Mouse (Mus musculus) embryonic facial prominence, embryonic 10.5 days (tissue): ENCODE measurements around the gene Syt2. TPM values are rescaled to one million over a fixed set of nuclear protein-coding genes. Genes with fewer than 3 reads are reported as not detected.
A peak's percentile ranks its signal among the peaks of the same experiment; 100 is the strongest.

Source experiments
- DNase-seq: peaks from one replicate; pipeline ENCODE4 v3.0.0-alpha.2; 2017; ENCODE audit warnings: low spot score
- H3K27ac ChIP-seq: fragments of 300-500 bp; sonication (generic); replicated peaks from 2 replicates; pipeline ENCODE4 v1.5.1; 2016; ENCODE audit warnings: mild to moderate bottlenecking
- H3K27me3 ChIP-seq: fragments of 300-500 bp; sonication (generic); replicated peaks from 2 replicates; pipeline ENCODE4 v1.6.1; 2016; ENCODE audit warnings: low read depth, mild to moderate bottlenecking; ENCODE audit not compliant: poor library complexity, severe bottlenecking
- H3K36me3 ChIP-seq: fragments of 300-500 bp; sonication (generic); replicated peaks from 2 replicates; pipeline ENCODE4 v1.6.1; 2016; ENCODE audit warnings: mild to moderate bottlenecking, moderate library complexity
- H3K4me1 ChIP-seq: fragments of 300-500 bp; sonication (generic); 2 replicates; pipeline ENCODE4 v1.6.1; 2016
- H3K4me3 ChIP-seq: fragments of 300-500 bp; sonication (generic); 2 replicates; pipeline ENCODE4 v1.5.1; 2016; ENCODE audit warnings: mild to moderate bottlenecking, moderate library complexity
- H3K9me3 ChIP-seq: fragments of 300-500 bp; sonication (generic); 2 replicates; pipeline ENCODE4 v1.6.1; 2016; ENCODE audit warnings: mild to moderate bottlenecking
- WGBS: fragments of 180-500 bp; shearing (Covaris S2); methylation state at CpG from one replicate; pipeline ENCODE4 v1.1.7; 2016; 5-methylcytosine and 5-hydroxymethylcytosine counted together
- polyA plus RNA-seq: library from polyadenylated mRNA; unstranded; fragments of >200 nt; fragmentation: Nextera tagmentation; extraction: Ambion mirVana; gene quantifications from 2 replicates; pipeline ENCODE4 v1.2.1, GENCODE M21; 2016

Syt2 gene
- polyA plus RNA-seq, 1 experiment from 2014 or later: 3.8 TPM

DNA sequence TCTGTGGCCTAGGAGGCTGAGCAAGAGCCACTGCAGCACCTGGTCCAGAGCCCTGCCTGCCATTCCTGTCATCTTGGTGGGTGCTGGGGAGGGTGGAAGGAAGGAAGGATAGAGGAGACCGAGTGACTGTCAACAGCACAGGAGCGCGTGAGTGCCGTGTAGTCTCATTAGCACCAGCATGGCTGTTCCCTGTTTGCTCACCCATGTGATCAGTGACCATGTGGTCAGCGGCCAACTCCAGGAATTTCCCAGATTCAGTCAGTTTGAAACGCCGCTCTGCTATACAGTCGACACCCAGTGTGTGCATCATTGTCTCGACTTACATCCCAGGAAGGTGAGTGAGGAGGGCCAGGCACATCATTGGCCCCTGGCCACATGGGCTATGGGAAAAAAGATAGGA is 91.0 kb downstream of the Syt2 start:
- 0 out of 2 replicates have a peak overlapping the region, but pooled peaks have one; percentile 14 for H3K27ac ChIP-seq
- H3K36me3 ChIP-seq: no peaks in the 10 kb centered on the region; the same call in 1 of the 2 replicates
- DNase-seq: no peak
- no peaks in the 10 kb centered on the region for H3K9me3 ChIP-seq
- H3K27me3 ChIP-seq: peaks cover 11% of the 10 kb centered on the region
- 71% methylated on average over 9 of the region's 9 CpGs for WGBS
- no peak overlapping the region for H3K4me3 ChIP-seq
- H3K4me1 ChIP-seq: peaks cover 7% of the 10 kb centered on the region

DNA sequence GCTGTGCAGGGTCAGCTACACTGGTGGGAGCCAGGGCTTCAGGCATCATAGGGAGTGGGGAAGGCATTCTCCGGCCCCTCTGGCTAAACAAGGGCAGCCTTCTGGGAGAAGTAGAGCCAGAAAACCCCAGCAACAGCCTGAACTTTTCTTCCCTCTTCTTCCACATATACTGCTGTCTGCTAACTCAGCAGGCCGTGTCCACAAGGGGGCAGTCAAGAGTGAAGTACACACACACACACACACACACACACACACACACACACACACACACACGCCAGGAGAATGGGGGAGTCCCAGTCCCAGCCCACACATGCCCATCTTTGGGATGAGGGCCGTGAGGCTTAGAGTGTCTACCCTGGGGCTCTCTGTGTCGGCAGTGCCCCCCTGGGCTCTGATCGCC is 95.0 kb downstream of the Syt2 start:
- H3K4me1 ChIP-seq: no peaks in the 10 kb centered on the region
- no peaks in the 10 kb centered on the region for H3K9me3 ChIP-seq
- H3K27ac ChIP-seq: no peak overlapping the region
- no peak overlapping the region for H3K4me3 ChIP-seq
- H3K36me3 ChIP-seq: no peaks in the 10 kb centered on the region
- peaks cover 10% of the 10 kb centered on the region for H3K27me3 ChIP-seq
- DNase-seq: peak; percentile 50
- WGBS: 70% methylated on average over 6 of the region's 6 CpGs

DNA sequence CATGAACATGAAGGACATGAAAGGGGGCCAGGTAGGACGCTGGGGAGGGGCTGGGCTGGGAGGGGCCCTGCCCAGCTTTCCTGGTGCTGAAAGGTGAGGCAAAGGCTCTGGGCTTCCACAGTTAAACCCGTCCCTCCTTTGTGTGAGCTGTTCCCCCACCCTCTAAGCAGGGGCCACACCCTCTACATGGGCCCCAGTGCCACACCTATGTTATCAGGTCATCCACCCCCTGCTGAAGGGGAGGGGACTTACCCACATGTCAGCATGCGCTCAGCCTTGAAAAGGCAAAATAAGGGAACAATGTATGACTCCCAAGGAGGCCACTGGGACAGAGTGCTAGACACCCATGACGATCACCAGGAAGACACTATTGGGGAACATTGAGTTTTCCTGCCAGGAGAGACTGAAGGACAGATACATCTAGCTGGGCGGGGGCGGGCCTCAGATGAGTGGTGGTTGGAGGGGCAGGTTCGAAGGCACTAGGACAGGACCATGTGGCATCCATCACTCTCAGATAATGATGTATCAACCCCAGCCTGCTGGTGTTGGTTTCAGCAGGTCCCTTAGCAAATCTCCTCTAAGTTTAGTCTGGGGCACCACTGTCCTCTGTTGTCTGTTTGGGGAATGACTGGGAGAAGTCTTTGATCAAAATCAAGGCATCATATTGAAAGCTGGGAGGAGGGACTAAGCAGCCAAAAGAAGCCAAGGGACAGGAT is 95.6 kb downstream of the Syt2 start:
- DNase-seq: no peak
- Histone ChIP-seq H3K27me3 (peaks cover 14% of the 10 kb centered on the region), H3K36me3 (no peaks in the 10 kb centered on the region), H3K27ac (no peak overlapping the region), H3K4me1 (no peaks in the 10 kb centered on the region), H3K4me3 (no peak overlapping the region), H3K9me3 (no peaks in the 10 kb centered on the region)
- WGBS: 84% methylated on average over 7 of the region's 7 CpGs

DNA sequence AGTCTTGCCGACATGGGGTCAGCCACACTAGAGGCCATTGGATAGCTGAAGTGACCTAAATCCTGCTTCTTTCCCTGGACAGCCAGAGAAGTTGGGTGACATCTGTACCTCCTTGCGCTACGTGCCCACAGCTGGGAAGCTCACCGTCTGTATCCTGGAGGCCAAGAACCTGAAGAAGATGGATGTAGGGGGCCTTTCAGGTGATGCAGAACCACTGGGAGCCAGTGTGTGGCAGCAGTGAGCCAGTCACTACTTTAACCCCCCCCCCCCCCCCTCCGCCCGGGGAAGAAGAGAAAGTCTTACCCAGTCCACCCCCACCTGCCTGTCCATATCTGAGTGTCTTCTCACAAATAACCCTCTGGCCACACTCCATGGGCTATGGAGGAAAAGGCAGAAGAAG is 99.2 kb downstream of the Syt2 start:
- DNase-seq: peak; percentile 48
- H3K36me3 ChIP-seq: no peaks in the 10 kb centered on the region
- H3K9me3 ChIP-seq: no peaks in the 10 kb centered on the region
- no peak overlapping the region for H3K4me3 ChIP-seq
- 54% methylated on average over 6 of the region's 6 CpGs for WGBS
- H3K27ac ChIP-seq: no peak overlapping the region
- H3K4me1 ChIP-seq: peaks cover 17% of the 10 kb centered on the region
- H3K27me3 ChIP-seq: peaks cover 14% of the 10 kb centered on the region

DNA sequence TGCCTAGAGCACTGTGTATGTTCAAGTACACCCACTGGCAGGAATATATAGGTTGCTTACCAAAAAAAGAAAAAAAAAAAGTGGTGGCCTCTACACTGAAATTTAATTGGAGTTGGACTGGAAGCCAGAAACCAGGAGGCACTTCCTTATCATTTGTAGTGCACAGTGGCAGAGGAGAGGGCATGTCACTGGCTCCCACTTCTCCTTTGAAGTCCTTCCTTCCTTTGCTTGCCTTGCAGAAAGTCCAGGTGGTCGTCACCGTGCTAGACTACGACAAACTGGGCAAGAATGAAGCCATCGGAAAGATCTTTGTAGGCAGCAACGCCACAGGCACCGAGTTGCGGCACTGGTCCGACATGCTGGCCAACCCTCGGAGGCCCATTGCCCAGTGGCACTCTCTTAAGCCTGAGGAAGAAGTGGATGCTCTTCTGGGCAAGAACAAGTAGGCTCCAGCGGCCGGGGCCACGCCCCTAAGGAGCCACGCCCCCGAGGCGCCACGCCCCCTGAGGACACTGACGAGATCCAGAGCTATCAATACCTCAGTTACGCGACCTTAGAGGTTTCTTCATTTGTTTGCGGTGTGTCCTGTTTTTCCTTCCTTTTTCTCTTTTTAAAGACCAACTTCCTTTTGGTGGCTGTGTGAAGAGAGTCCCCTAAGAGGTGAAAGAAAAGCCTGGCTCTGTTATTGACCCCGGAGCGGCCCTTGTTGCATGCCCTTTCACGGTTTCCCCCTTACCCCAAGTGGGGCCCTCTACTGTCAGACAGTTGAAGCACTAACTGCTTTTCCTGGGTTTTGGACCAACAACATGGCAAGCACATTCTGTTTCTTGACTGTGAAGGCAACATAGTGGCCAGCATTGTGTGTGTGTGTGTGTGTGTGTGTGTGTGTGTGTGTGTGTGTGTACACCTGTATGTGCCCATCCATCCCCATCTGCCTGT is 101.0 kb downstream of the Syt2 start:
- peak; percentile 71 for DNase-seq
- peak overlapping the region; percentile 41 for H3K4me3 ChIP-seq
- H3K36me3 ChIP-seq: no peaks in the 10 kb centered on the region
- peaks cover 14% of the 10 kb centered on the region for H3K27me3 ChIP-seq
- H3K27ac ChIP-seq: no peak overlapping the region
- no peaks in the 10 kb centered on the region for H3K9me3 ChIP-seq
- H3K4me1 ChIP-seq: peaks cover 28% of the 10 kb centered on the region
- WGBS: 16% methylated on average over 23 of the region's 23 CpGs

DNA sequence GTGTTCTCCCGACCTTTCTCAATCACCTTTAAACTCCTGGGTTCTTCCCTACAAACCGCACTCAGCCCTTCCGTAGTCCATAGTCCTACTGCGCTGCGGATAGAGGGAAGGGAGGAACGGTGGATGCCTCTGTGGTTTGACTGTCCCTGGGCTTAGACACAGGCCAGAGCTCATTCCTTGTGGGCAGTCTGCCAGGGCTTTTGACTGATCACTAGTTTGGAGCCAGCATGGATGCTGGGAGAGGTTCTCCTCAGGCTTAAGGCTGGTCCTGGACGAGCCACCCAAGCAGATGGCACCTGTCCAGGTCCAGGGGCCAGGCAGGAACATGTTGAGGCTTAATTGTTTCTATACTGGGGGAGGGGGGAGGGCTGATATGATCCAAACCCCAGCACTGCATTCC is 103.4 kb downstream of the Syt2 start:
- no peak overlapping the region for H3K27ac ChIP-seq

DNA sequence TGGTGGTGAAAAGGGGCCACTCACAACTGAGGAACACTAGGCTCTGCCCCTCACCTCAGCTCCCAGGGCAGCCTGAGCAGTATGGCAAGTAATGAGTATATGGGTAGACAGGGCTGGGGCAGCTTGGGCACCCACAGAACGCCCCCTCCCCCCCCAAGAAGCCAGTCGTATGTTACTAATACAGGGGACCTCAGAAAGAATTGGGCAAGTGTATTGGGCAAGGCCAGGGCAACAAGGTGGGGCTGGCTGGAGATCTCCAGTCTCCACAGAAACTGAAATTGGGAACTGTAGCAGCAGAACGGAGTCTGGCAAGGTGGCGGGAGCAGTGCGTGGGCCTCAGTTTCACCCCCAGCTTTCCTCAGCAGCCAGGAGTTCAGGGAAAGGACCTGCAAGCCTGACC is 106.0 kb downstream of the Syt2 start:
- WGBS: 82% methylated on average over 5 of the region's 5 CpGs
- no peak for DNase-seq

More for the DNA sequence above, 103.4 kb downstream of the Syt2 start:
- 90% methylated on average over 7 of the region's 7 CpGs for WGBS
- no peaks in the 10 kb centered on the region for H3K9me3 ChIP-seq
- peaks cover 50% of the 10 kb centered on the region for H3K4me1 ChIP-seq
- H3K36me3 ChIP-seq: no peaks in the 10 kb centered on the region
- peaks cover 14% of the 10 kb centered on the region for H3K27me3 ChIP-seq
- DNase-seq: no peak
- H3K4me3 ChIP-seq: no peak overlapping the region

DNA sequence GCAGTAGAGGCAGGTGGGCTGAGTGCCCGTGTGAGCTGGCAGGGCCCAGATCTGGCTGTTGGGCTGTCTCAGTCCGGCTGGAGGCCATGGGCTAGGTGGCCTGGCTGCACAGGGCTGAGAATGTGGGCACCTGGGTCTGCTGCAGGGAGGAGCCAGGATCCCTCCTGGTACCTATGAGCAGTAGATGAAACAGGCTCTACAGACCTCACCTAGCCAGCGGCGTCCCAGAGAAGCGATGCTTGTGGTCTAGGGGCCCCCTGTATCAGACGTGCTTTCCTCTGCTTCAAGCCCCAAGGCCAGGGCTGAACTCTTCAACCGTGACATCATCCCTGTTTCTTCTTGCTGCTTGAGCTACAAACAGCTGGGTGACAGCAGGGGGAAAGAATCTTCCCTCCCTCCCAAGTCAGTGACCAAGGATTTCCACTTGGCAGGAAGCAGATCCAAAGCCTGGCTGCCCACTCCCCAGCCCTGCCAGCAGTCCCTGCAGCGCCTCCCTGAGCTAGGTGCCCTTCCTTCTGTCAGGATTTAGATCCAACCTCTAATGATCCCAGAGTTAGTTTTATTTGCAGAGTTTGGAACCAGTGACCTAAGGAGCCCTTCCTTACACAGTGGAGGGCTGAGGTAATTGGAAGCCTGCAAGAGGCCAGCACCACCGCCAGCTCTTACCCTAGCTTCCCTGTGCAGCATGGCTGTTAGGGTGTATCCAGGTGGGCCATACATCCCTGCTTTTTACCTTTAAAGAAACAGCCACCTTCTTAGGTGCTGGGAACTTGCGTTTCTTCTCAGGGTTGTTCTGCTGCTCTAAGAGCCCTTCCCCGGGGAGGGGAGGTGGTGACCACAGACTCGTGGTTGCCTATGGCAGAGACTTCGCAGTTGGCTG is 107.5 kb downstream of the Syt2 start:
- no peaks in the 10 kb centered on the region for H3K9me3 ChIP-seq
- no peak overlapping the region for H3K4me3 ChIP-seq
- 65% methylated on average over 13 of the region's 13 CpGs for WGBS
- peak; percentile 47 for DNase-seq
- H3K27me3 ChIP-seq: no peaks in the 10 kb centered on the region
- peaks cover 63% of the 10 kb centered on the region for H3K4me1 ChIP-seq
- H3K36me3 ChIP-seq: no peaks in the 10 kb centered on the region
- peak overlapping the region; percentile 27; the same call in 1 of the 2 replicates for H3K27ac ChIP-seq

More for the DNA sequence above, 106.0 kb downstream of the Syt2 start:
- Histone ChIP-seq H3K4me3 (no peak overlapping the region), H3K27me3 (0 out of 2 replicates have a peak, but pooled peaks cover 4% of the 10 kb centered on the region), H3K27ac (peak overlapping the region; percentile 59; the same call in 1 of the 2 replicates), H3K36me3 (no peaks in the 10 kb centered on the region), H3K4me1 (peaks cover 70% of the 10 kb centered on the region), H3K9me3 (no peaks in the 10 kb centered on the region)

DNA sequence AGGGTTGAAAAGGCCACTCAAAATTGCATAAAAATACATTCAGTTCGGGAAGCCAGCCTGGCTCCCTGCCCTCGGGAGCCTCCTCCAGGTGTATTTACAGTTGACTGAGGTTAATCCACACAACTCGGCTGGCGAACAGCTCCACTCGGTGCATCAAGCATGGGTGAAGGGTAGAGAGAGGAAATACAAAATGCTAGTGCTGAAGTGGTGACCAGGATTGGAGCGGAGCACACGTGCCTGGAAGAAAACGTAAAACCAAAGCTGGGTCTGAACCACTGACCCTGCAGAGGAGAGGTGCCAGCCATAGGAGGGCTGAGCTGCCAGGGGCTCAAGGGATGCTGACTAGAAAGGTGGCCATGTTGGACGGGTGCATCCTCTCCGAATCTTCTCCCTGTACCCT is 108.3 kb downstream of the Syt2 start:
- no peak for DNase-seq
- WGBS: 79% methylated on average over 10 of the region's 10 CpGs

DNA sequence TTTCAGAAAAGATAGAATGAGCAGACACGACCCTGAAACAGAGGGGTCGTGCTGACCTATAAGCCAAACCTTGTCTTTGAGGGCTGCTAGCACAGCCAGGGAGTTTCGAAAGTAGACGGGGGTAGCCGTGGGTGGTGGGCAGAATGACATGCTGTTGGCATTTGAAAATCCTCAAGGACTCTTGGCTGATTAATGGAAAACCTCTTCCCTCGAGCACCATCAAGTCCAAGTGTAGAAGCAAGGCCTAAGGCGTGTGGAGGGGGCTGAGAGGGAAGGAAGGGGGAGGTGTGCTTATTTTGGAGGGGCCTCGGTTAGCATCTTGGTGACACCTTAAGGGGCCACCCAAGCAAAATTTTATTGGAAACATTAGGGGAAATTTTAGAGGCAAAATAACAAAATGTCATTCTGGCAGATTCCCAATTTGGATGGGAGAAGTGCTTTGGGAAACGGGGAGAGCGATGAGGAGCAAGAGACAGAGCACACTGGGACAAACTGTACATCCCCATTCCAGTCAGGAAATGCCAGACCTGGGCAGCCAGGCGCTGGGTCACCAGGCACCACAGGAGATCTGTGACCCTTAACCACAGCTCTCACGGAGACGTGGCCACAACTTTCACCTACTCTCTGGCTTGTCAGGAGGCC is 109.2 kb downstream of the Syt2 start:
- H3K27me3 ChIP-seq: no peaks in the 10 kb centered on the region
- no peaks in the 10 kb centered on the region; the same call in 1 of the 2 replicates for H3K36me3 ChIP-seq
- H3K4me1 ChIP-seq: peaks cover 55% of the 10 kb centered on the region
- no peak overlapping the region for H3K4me3 ChIP-seq
- no peak overlapping the region for H3K27ac ChIP-seq
- no peaks in the 10 kb centered on the region for H3K9me3 ChIP-seq
- 71% methylated on average over 13 of the region's 13 CpGs for WGBS
- no peak for DNase-seq

More for the DNA sequence above, 108.3 kb downstream of the Syt2 start:
- Histone ChIP-seq H3K36me3 (no peaks in the 10 kb centered on the region; the same call in 1 of the 2 replicates), H3K27ac (no peak overlapping the region), H3K9me3 (no peaks in the 10 kb centered on the region), H3K27me3 (no peaks in the 10 kb centered on the region), H3K4me3 (no peak overlapping the region), H3K4me1 (peaks cover 62% of the 10 kb centered on the region)

DNA sequence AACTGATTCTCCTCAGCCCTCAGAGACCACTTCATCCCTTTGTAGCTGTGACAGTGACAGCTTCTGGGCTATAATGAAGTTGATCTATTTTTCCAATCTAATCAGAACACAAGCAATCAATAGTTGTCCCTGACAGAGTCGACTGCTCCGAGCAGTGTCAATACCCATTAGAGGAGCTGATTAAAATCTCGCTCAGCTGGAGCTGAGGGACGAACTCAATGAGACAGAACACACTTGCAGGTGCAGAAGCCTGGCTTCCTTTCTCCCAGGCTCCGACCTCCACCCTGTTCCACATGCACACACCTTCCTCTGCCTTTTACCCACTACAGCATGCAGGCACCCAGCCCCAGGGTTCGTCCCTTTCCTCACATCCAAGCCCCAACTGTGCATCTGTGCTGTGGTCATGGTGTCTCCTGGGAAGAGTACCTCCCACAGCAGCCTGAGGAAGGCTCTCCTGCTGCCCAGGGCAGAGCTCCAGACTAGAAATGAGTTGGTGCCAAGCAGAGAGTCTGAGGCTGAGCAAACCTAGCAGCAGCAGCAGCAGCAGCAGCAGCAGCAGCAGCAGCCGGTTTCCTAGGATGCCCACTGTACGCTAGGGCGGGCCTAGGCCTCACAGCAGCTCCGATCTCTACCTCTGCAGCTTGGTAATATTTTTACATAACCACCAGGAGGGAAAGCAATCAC is 109.9 kb downstream of the Syt2 start:
- no peaks in the 10 kb centered on the region for H3K27me3 ChIP-seq
- H3K4me3 ChIP-seq: no peak overlapping the region
- WGBS: 70% methylated on average over 10 of the region's 10 CpGs
- H3K4me1 ChIP-seq: peaks cover 55% of the 10 kb centered on the region
- no peaks in the 10 kb centered on the region; the same call in 1 of the 2 replicates for H3K36me3 ChIP-seq
- H3K9me3 ChIP-seq: no peaks in the 10 kb centered on the region
- 0 out of 2 replicates have a peak overlapping the region, but pooled peaks have one; percentile 26 for H3K27ac ChIP-seq
- no peak for DNase-seq
